Mouse (Mus musculus) gonadal fat pad, adult 2 months (tissue): ENCODE measurements around the gene Myoz2. TPM values are rescaled to one million over a fixed set of nuclear protein-coding genes. Genes with fewer than 3 reads are reported as not detected.

Experiments used
- DNase-seq: peaks from one replicate; pipeline ENCODE4 v3.0.0-alpha.2; 2012; ENCODE audit warnings: low read depth
- polyA plus RNA-seq: library from polyadenylated mRNA; depleted of rRNA; stranded (reverse); fragments of >200 nt; gene quantifications from 2 replicates; pipeline ENCODE4 v1.2.3, GENCODE M21; 2012; rRNA removed

Myoz2 gene
- polyA plus RNA-seq, 1 experiment, result 0.15 TPM

DNA sequence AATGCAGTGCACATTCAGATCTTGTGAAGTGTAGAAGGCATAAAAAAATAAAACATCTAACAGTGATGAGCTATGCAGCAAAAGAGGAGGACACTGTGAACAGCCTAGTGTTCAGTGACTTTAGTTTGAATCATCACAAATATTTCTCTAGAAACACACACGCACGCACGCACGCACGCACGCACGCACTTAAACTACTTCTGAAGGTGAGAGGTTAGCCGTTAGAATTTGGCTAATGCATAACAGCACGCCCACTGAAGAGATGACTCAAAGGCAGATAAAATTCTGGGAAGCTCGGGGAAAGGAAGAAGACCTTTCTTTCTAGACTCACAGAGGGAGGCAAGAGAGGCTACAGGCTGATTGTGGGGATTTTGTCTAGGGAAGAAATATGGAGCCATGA is 27.4 kb downstream of the Myoz2 start:
- no peak for DNase-seq

DNA sequence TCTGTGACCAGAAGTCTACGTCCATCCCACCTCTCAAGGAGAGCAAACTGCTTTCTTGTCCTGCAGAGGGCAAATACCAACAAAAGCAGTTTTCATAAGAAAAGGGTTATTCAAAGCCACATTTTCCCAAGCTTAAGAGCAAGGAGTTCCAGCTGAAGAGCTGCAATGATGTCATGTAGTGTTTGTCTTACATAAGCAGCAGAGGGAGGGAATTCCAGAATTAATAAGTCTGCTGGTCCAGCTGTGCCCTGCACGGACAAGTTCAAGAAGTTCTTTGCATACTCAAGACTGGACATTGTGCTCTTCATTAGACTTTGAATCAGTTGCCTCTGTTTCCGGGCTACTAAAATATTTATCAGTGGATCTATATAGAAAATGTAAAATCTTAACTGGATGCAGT is 33.8 kb downstream of the Myoz2 start:
- DNase-seq, result no peak

DNA sequence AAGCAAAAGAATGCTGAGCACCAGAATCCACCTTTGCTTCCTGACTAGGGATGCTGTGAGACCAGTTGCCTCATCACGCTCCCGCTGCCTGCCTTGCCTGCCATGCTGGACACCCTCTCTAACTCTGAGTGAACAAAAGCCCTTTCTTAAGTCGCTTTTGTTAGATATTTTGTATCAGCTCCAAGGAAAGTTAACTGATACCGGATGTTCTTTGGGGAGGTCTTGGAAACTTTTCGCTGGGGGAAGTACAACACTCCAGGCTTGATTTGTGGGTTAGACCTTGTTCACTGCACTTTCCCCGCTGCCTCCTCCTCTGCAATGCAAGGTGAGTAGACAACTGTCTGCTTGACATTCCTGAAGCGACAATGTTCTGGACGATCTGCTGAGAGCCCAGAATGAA is 36.3 kb downstream of the Myoz2 start:
- no peak for DNase-seq

DNA sequence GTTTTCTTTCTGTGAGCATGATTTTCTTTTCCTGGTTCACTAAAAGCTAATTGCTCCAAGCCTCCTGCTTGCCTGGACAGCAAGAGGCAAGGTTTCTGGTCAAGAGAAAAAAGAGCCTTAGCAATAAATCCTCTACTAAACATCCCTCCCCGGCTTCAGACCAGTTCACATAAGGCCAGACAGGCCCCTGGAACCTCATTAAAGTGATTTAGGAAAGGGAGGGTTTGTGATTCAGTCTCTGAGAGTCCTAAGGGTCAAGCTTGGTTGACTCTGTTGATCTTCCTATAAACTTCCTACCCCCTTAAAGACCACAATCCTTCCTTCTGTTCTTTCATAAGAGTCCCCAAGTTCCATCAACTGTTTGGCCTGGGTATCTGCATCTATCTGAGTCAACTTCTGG is 37.8 kb downstream of the Myoz2 start:
- no peak for DNase-seq

DNA sequence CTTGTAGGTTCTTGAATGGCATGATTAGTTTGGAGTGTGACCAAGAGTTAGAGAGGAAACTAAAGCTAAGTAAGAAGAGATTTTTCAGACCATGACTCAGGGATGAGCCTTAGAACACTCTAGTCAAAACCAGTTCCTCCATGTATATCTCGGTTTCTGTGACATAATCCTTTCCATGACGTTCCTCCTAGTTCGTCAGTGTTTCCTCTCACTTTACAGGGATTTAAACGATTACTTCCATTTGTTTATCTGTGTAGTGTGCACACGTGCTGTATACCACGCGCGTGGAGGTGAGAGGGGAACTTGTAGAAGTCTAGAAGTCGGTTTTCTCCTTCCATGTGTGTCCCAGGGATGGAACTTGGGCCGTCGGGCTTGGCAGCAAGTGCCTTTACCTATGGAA is 47.9 kb downstream of the Myoz2 start:
- no peak for DNase-seq

DNA sequence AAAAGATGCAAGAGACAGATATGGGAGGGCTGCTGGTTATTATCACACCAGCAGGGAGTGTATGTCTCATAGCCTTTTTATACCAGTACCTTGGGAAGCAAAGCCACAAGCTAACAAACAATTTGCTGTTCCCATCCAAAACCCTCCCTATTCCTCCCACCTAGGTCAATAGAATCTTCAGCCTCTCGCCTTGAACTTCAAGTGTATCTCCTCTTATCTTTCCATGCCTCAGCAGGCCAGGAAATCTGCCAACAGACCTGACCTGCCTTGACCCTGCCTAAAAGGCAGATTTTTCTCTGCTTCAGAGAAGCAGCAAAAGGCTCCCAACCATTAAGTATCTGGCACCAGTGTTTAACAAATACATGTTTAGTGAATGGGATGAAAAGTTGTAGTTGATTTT is 48.4 kb downstream of the Myoz2 start:
- DNase-seq, result no peak

DNA sequence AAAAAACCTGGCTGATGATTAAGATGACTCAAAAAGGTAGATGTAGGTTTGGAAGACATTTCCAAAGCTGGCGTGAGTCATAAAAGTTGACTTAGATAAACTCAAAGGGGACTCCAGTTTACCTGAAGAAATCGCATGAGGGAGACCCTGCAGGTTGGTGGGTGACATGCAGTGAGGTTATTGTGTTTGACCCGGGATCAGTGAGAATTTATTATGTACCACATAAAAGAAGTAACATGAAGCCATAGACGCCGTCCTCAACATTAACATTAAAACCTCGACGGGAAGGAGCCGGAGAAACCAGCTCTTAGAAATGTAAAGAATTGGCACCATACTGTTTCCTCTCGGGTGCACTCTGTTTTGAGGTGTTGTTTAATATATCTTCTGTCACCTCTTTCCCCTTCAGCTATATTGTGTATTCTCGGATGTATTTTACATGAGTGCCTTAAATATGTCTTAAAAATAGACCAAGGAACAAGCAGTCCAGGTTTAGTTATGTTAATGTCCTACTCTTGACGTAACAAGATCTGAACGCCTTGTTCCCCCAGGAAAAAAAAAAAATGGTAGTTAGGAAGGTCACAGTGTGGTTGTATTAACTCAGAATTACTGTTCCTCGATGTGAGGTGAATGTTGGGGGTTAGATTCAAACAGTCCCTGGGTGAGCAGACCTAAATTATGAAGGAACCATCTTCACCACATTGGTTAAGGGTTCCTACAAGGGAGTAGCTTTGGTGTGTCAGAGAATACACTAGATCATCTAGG is 49.5 kb downstream of the Myoz2 start:
- no peak for DNase-seq

DNA sequence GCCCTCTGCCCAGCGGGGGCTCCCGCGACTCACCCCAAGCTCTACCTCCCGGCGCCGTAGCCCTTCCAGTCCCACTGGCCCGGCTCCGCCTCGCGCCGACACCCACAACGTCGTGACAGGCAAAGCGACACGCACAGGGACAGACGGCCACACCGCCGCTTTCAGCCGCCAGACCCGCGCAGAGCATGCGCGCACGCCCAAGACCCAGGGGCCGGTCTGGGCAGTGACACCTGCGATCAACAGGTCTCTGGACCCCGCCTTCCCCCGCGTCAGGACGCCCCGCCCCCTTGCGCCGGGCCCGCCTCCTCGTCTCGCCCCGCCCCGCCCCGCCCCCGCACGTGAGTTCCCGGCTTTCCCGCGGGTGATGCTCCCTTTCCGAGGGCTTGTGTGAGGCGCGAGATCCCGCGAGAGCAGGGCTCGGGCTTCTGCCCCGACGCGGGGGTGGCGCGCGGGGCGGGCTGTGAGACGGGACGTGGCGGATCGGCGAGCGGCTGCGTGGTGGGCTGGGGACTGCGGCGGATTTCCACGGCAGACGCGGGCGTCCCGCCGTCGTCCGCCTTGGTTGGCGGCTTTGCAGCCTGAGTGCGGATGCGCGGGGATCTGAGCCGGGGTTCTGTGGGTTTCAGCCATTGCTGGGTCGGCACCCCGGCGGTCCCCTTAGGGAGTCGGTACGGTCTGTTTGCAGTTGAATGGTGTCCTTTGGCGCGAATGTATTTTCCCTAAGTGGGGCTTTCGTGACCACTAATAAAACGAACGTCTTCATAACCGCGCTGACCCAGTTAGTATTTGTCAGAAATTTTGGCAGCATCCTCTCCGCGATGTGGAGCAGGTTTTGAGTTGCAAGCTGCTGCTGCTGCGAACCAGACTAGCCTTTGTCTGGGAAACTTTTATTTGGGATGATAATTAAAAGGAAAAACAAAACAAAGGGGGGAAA is 50.3 kb downstream of the Myoz2 start, which contains the start of gene Usp53:
Gene Usp53 (minus strand): TSS at position 262 of the 934 bp plus-strand sequence.
- peak; percentile 52 for DNase-seq

DNA sequence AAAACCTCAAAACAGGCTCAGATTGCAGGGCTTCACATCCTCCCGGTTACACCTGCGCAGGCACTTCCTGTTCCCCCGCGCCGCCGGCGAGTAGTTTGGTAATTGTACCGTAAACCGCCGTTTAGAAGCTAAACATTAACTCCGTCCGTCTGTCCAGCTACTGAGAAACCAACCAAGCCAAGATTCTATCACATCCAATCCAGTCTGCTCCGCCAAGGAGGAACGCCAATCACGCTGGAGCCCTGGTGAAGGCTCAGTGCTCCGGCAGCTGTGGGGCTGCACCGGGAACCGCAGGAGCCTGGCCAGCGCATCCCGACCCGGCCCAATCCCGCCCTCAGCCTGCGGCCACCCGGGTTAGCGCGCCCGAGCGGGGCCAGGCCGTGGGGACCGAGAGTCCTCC is 51.0 kb downstream of the Myoz2 start:
- DNase-seq, result peak; percentile 54

DNA sequence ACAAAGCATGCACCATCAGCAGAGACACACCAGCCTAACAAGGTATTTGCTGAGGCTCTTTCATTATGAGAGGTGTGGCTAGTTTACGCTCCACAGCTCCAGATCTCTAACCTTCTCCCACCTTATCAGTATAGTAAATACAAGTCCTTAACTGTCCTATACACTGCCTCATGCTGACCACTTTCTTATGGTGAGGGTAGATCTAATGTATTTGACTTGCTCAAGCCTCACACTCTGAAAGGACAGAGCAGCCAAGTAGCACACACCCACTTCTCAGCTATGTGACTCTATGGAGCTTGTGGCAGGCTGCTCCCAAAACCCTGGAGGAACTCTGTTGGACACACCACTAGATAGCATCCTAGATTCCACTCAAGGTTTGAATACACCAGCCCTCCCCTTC is 58.9 kb downstream of the Myoz2 start:
- DNase-seq, result no peak

DNA sequence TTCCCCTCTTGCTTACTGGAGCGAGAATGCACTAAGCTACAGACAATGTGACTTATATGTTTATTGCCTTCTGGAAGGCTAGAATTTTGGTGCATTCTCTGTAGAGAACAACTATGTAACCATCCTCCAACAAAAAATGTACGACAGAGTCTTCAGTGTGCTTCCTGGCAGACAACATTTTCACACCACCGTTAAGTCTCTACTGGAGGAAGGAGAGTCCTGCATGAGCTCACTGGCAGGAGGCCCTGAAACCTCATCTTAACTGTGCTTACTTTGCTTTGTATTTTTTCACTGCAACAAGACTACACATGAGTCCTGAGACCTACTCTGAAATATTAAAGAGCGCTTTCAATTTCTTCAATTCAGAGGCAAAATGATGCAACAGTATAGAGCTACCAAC is 59.5 kb downstream of the Myoz2 start:
- no peak for DNase-seq

DNA sequence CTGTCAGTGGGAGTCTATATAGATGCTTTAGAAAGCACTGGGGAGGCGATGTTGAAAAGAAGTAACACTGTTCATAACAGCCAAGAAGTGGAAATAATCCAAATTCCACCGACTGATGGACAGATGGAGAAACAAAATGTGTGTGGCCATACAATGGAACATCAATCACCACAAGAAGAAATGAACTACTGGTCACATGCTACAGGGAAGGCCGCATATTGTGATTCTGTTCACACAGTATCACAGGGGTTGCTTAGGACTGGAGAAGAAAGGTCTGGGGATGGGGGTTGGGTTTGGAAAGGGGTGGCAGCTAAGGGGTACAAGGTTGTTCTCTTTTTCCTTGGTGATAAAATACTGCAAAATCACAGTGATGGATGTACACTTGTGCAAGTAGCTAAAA is 60.0 kb downstream of the Myoz2 start:
- DNase-seq, result no peak

DNA sequence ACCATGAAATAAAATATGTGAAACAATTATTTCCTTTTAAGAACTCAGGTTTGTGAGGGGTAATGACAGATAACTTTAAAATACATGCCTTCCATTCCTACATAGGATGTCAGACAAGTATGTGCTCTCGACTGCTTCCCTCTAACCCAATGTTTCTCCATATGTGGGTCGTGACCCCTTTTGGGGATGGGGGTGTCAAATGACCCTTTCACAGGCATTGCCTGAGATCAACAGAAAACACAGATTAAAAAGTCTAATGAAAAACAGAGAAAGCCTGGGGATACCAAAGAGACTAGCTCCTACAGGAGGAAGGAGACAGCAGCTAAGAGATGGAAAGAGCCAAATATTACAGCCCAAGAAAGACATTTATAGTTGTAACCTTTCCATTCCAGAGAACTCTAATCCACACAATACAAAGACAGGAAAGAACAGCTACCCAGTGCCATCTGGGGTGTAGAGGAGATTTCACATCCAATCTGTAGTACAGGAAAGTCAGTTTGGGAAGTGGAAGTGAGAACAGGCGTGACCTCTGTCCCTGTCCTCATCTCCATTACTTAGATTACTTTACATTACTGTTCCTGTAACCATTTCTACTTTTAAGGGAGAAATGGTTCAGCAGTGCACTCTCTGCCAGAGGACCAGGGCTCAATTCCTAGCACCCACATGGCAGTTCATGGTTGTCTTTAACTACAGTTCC is 62.5 kb downstream of the Myoz2 start:
- no peak for DNase-seq

DNA sequence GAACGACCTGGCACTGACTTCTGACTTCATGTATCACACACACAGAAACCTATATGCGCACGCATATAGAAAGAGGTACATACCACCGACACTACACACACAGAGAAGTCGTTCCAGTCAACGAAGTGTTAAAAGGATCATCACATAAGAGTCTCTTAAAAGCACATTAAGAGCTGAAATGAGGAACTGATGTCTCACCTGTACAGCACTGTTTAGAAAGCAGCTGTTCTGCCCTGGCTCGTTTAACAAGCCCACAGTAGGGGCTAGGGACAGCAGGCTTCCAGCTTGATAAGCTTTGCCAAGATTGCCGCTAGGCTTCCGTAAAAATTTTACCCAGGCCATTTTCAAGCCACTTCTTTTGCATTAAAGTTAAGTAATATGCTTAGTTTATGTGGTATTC is 66.4 kb downstream of the Myoz2 start:
- DNase-seq, result no peak

DNA sequence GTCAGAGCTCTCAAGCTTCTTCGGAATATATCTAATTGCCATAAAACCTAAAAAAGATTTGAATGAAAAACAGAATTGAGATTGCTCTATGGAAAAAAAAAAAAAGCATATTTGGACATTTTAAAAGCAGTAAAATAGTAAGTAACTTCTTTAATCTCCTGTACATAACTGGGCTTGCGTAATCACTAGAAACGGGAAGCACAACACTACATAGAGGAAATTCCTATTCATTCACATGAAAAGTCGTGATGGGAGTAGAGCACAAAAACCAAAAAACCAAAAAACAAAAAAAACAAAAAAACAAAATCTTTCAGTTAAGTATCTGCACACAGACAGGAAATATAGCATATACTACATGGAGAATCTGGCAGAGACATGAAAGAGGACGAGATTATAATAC is 70.5 kb downstream of the Myoz2 start:
- DNase-seq, result no peak

Other genes starting within 250 kb of the Myoz2 start
- gene Fabp2, start 139.9 kb downstream of the Myoz2 start, polyA plus RNA-seq, result not detected in 2 replicates
- not detected in 2 replicates for gene Gm10959, start 115.7 kb downstream of the Myoz2 start, polyA plus RNA-seq
- 67.0 and 84.7 TPM in 2 replicates for gene 1810037I17Rik, start 110.8 kb downstream of the Myoz2 start, polyA plus RNA-seq
- gene Usp53, start 50.5 kb downstream of the Myoz2 start, polyA plus RNA-seq, result 6.3 and 8.5 TPM in 2 replicates
- gene Synpo2, start 201.1 kb upstream of the Myoz2 start, polyA plus RNA-seq, result 20.7 and 27.5 TPM in 2 replicates
- gene Sec24d, start 232.4 kb upstream of the Myoz2 start, polyA plus RNA-seq, result 72.2 and 76.4 TPM in 2 replicates